Mouse (Mus musculus) kidney, adult 2 months (tissue): ENCODE data around the gene Tanc1. TPM values are rescaled to one million over a fixed set of nuclear protein-coding genes. Genes with fewer than 3 reads are reported as not detected.
A peak's percentile ranks its signal among the peaks of the same experiment; 100 is the strongest.

Source experiments
- DNase-seq: peaks from one replicate; pipeline ENCODE4 v3.0.0; 2021
- H3K27ac ChIP-seq: fragments of 200-500 bp; 2 replicates; pipeline ENCODE4 v1.5.1; 2012; ENCODE audit warnings: low read depth, low read length, control low read depth, inconsistent platforms; ENCODE audit not compliant: insufficient read depth
- H3K27me3 ChIP-seq: fragments of 200-500 bp; replicated peaks from 2 replicates; pipeline ENCODE4 v1.6.1; 2012; ENCODE audit warnings: mild to moderate bottlenecking, moderate library complexity, low read length, inconsistent platforms; ENCODE audit not compliant: control insufficient read depth, insufficient read depth
- H3K36me3 ChIP-seq: fragments of 200-500 bp; 2 replicates; pipeline ENCODE4 v1.6.1; 2012; ENCODE audit warnings: mild to moderate bottlenecking, moderate library complexity, low read length, inconsistent platforms; ENCODE audit not compliant: control insufficient read depth, insufficient read depth
- H3K4me1 ChIP-seq: fragments of 200-500 bp; 2 replicates; pipeline ENCODE4 v1.6.1; 2011; ENCODE audit warnings: low read length; ENCODE audit not compliant: control insufficient read depth, insufficient read depth
- H3K4me3 ChIP-seq: fragments of 200-500 bp; 2 replicates; pipeline ENCODE4 v1.5.1; 2011; ENCODE audit warnings: mild to moderate bottlenecking, low read depth, low read length, control low read depth; ENCODE audit not compliant: insufficient read depth
- CTCF ChIP-seq: fragments of 200-500 bp; conservative IDR thresholded peaks from 2 replicates; pipeline ENCODE4 v1.5.1; 2011; ENCODE audit warnings: low read depth, mild to moderate bottlenecking, control low read depth, low read length, moderate library complexity, mixed read lengths; ENCODE audit not compliant: insufficient read depth, insufficient read length
- POLR2A ChIP-seq: fragments of 200-500 bp; IDR thresholded peaks from one replicate; pipeline ENCODE4 v1.6.1; 2011; ENCODE audit warnings: low read depth, low read length, control low read depth
- WGBS: fragments of 180-500 bp; shearing (Covaris S2); methylation state at CpG from one replicate; pipeline ENCODE4 v1.1.7; 2018; 5-methylcytosine and 5-hydroxymethylcytosine counted together
- polyA plus RNA-seq: library from polyadenylated mRNA; depleted of rRNA; stranded (reverse); fragments of >200 nt; gene quantifications from 2 replicates; pipeline ENCODE4 v1.2.3, GENCODE M21; 2012

The Tanc1 gene
- polyA plus RNA-seq, 1 experiment, result 24.0 TPM

DNA sequence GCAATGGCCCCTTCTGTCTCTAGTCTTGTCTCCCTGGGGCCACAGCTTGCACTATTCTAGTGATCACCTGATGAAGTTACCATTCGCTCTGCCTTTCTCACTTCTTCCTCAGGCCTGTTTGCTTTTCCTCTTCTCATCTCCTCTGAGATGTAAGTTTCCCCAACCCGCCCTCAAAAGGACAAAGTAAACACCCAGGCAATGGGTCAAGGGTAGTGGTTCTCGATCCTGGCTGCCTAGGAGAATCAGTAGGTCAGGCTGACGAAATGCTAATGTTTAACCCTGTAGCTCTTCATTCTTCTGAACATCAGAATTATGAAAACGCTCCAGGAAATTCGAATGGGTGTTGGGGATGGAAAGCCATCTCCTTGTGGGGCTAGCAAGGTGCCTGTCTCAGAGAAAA, 61.5 kb downstream of the Tanc1 start:
- 53% methylated on average over 6 of the region's 6 CpGs for WGBS
- no peak overlapping the region for H3K4me3 ChIP-seq
- H3K4me1 ChIP-seq, result peaks cover 48% of the 10 kb centered on the region
- H3K36me3 ChIP-seq, result no peaks in the 10 kb centered on the region
- TF ChIP-seq CTCF, result no peak
- no peak for TF ChIP-seq POLR2A
- H3K27ac ChIP-seq, result no peak overlapping the region
- no peaks in the 10 kb centered on the region for H3K27me3 ChIP-seq
- peak; percentile 76 for DNase-seq

DNA sequence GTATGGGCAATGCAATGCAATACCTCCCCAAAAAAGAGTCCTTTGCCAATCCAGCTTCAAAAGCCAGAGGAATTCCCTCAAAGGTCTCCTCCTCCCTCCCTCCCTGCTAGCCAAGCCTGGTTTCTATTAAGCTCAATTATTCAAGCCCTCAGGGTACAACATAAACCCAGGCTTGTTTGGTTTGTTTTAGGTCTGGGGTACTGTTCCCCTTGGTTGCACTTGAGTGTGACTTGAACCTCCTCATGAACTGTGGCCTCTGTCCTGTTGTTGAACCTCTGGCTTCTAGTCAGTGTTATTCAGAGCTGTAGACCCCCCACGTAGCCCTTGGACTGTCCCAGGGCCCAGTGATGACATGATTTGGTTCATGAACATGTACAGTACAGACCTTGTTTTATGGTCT, 62.0 kb downstream of the Tanc1 start:
- TF ChIP-seq POLR2A, result no peak
- TF ChIP-seq CTCF, result no peak
- DNase-seq, result peak; percentile 55
- H3K4me3 ChIP-seq, result no peak overlapping the region
- H3K4me1 ChIP-seq, result peaks cover 45% of the 10 kb centered on the region
- H3K36me3 ChIP-seq, result no peaks in the 10 kb centered on the region
- H3K27me3 ChIP-seq, result no peaks in the 10 kb centered on the region
- peak overlapping the region; percentile 33; the same call in 1 of the 2 replicates for H3K27ac ChIP-seq
- 29% methylated on average over 1 of the region's 1 CpGs for WGBS

DNA sequence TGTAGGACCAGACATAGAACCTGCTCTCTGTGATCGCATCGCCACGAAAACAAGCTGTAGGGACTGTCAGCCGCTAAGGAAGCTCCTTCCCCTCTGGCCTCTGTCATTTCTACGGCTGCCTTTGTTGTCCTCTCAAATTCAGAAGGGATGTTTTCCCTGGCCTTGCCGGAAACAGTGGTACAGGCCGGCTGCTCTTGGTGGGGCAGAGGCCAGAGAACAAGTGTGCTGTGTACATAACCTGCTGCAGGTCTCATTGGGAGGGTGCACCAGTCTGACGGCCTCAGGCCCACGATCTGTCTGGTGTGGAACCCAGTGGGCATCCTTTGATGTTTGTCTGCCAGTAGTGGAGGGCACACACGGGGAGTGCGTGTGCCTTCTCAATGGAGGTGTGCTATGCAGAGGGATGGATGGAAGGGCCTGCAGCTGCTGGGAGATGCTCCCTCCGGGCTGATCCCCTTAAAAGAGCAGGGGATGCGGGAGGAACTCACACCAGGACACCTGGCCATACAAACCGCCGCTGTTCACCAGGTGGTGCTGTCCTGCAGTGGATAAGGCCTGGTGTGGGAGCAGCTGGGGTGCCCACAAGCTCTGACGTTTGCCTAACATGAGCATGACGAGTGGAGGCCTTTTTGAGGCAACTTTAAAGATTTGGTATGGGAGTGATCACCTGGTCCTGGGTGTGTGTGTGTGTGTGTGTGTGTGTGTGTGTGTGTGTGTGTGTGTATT, 63.6 kb downstream of the Tanc1 start:
- H3K36me3 ChIP-seq, result no peaks in the 10 kb centered on the region
- H3K27me3 ChIP-seq, result no peaks in the 10 kb centered on the region
- no peak overlapping the region for H3K4me3 ChIP-seq
- DNase-seq, result no peak
- TF ChIP-seq CTCF (peak; percentile 44; the same call in 1 of the 2 replicates), POLR2A (no peak)
- peaks cover 45% of the 10 kb centered on the region for H3K4me1 ChIP-seq
- H3K27ac ChIP-seq, result peak overlapping the region; percentile 67; the same call in 1 of the 2 replicates
- WGBS, result 48% methylated on average over 17 of the region's 17 CpGs

DNA sequence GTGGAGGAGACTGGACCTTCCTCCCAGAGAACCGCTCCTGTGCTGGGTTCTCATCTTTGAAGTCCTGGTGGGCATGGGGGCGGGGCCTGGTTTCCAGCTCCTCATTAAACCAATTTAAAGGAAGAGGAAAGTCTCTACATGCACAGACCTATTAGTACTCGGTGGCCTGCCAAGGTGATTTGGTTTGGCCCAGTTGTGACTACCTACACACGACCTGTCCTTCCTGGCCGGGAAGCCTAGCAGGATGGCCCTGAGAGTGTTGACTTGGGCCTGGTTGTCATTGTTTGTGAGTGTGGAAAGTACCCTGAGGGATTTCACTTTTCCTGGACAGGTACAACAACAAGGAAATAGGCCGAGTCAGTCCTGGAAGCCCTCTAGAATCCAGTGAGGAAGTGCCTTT, 64.2 kb downstream of the Tanc1 start:
- peaks cover 51% of the 10 kb centered on the region for H3K4me1 ChIP-seq
- H3K36me3 ChIP-seq, result no peaks in the 10 kb centered on the region
- WGBS, result 46% methylated on average over 6 of the region's 6 CpGs
- H3K4me3 ChIP-seq, result no peak overlapping the region
- H3K27ac ChIP-seq, result peak overlapping the region; percentile 67; the same call in 1 of the 2 replicates
- DNase-seq, result no peak
- TF ChIP-seq CTCF (no peak), POLR2A (no peak)
- no peaks in the 10 kb centered on the region for H3K27me3 ChIP-seq

DNA sequence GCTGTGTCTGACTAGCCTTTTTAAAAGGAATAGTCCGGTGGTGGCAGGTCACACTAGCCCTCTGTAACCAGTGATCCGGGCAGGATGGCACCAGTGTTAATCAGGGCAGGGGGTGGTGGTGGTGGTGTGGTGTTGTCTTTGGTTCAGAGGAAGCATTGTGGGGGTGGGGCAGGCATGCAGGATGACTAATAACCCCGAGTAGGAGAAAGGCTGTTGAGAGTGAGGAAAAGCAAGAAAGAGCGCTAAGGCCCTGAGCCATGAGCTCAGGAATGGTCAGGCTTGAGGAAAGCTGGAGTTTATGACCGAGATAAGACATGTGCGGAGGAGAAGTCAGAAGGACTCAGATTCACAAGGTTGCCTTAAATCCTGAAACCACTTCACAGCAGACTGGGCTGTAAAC, 64.6 kb downstream of the Tanc1 start:
- peaks cover 51% of the 10 kb centered on the region for H3K4me1 ChIP-seq
- H3K27me3 ChIP-seq, result no peaks in the 10 kb centered on the region
- H3K27ac ChIP-seq, result peak overlapping the region; percentile 67; the same call in 1 of the 2 replicates
- H3K4me3 ChIP-seq, result no peak overlapping the region
- H3K36me3 ChIP-seq, result no peaks in the 10 kb centered on the region
- DNase-seq, result no peak
- TF ChIP-seq POLR2A (no peak), CTCF (no peak)
- 23% methylated on average over 6 of the region's 6 CpGs for WGBS

DNA sequence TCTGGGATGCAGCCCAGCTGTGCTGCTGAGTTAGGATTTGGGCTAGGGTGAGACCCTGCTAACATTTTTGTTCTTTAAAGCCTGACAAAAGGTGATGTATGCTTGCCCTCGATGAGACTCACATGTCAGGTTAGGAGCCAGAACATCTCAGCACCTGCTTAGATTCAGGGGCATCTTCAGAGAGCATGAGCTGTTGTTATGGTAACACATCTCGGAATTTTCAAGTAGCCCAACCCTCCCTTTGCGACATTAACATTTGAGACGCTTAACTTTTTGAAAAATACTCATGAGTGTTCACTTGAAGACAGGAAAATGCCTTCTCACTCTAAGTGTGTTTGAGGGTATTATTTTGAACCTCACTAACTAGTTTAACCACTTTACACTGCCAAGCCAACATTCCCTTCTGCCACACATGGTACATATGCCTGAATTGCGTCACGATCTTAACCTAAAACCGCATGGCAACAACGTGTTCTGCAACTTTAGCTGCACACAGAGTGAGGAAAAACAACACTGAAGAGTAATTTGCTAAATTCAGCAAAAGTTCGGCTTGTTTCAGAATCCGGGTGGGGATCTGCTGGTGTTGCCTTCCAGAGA, 67.7 kb downstream of the Tanc1 start:
- H3K27me3 ChIP-seq, result no peaks in the 10 kb centered on the region
- TF ChIP-seq POLR2A, result no peak
- TF ChIP-seq CTCF, result no peak
- WGBS, result 76% methylated on average over 10 of the region's 10 CpGs

DNA sequence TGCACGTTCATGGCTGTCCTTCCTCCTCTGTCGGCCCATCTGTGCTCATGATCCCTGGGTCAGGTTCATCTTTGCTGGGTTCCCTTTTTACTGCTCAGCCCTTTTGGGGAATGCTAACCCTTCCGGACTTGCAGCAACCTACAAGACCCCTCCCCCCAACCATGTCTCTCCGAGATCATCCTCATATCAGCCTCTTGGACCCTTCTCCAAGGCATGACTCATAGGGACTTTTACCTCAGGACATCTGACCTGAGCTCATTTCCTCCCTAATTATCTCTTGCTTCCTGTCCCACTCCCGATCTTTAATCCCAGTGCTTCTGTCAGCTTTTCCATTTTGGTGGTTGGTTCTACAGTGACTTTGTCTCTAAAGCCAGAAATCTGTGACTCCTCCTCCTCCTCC, 68.9 kb downstream of the Tanc1 start:
- TF ChIP-seq CTCF (no peak), POLR2A (no peak)
- Histone ChIP-seq H3K4me3 (no peak overlapping the region), H3K27ac (no peak overlapping the region), H3K4me1 (peaks cover 25% of the 10 kb centered on the region), H3K27me3 (no peaks in the 10 kb centered on the region), H3K36me3 (no peaks in the 10 kb centered on the region)
- no peak for DNase-seq
- WGBS, result 53% methylated on average over 5 of the region's 5 CpGs

More for the DNA sequence above, 67.7 kb downstream of the Tanc1 start:
- DNase-seq, result no peak
- Histone ChIP-seq H3K27ac (no peak overlapping the region), H3K36me3 (no peaks in the 10 kb centered on the region), H3K4me3 (no peak overlapping the region), H3K4me1 (peaks cover 28% of the 10 kb centered on the region)
